Mouse (Mus musculus) left cerebral cortex, postnatal 25 days (tissue): ENCODE measurements around the gene Stum. TPM values are rescaled to one million over a fixed set of nuclear protein-coding genes. Genes with fewer than 3 reads are reported as not detected.
A peak's percentile ranks its signal among the peaks of the same experiment; 100 is the strongest.

Experiments used
- DNase-seq, 2 experiments: peaks; one replicate each; pipeline ENCODE4 v3.0.0; 2022; ENCODE audit warnings: low spot score in 2 of 2, mixed read lengths in 1 of 2
- intact Hi-C: fragments of 180-260 bp; cut with DNase I; formaldehyde crosslinking; loops from one replicate; pipeline ENCODE4 v1.15.1; 2025
- total RNA-seq, 2 experiments: library from RNA; stranded (reverse); gene quantifications; 2 replicates each; pipeline ENCODE4 v1.2.3; 2021

Gene Stum
- total RNA-seq, 2 experiments from 2014 or later = 157 to 180 TPM

DNA sequence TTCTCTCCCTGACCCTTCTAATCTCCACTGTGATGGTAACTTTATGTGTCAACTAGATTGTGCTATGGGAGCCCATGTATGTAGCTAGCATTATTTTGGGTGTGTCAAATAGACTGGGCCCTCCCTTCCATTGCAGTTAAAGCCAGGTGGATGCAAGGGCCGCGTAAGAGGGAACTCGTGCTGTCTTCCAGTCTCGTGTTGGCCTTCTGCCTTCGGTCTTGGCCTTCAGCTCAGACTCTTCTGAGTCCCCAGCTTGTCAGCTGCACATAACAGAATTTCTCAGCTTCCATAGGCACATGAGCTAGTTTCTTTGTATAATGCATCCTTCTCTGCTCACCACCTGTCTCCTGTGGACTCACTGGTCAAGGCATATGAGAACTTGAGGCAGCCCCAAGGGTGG lies 17.3 kb upstream of the Stum start:
- no peak for DNase-seq
- intact Hi-C loops = no loop called here

DNA sequence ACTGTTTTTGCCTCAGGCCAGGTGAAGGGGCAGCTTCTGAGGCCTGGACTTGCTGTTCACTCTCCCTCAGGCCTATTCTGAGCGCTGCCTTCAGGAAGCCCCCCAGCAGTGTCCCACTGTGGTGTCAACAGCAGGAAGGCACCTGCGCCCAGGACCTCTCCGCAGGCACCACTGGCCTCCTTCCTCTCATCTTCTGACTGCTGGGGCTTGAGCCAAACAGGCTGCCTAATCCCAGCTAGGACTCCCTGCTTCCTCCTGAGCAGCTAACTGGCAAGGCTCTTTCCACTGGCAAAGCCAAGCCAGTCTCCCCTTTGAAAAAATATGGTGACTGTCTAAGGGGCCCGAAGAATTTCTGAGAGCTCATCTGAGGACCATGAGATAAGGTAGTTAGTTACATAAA lies 16.9 kb upstream of the Stum start:
- no peak for DNase-seq
- intact Hi-C loops = no loop called here

DNA sequence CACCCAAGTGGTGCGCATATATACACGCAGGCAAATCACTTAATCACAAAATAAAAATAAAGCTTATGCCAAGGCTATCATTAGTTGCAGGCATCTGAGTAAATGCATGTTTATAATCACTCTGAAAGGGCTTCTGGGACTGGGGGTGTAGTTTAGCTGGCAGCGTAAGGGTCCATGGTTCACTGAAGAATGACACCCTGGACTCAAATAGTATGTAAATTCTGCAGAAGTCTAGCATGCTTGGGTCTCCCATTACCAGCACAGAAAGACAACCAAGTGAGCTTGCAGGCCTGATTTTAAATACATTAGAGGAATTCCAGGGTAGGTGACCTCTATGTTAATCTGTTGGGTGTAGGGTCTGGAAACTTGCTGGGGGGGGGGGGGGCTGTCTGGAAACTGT lies 16.5 kb upstream of the Stum start:
- DNase-seq = no peak
- intact Hi-C loops = no loop called here

DNA sequence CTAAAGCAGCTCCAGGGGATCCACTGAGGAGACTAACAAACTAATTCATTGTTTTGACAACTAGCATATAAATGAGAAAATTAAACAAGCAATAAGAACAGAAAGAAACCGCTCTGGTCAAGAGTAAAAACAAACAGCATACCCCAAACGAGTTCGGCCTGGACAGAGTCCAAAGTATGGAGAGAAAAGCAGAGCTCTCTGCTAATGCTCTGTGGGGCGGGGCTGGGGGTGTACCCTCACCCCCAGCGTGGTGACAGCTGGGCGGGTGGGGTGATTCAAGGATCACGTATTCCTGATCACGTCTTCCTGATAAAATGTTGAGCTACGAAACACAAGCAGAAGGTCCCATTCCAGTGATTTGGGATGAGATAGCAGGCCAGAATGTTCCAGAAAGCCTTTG lies 9.5 kb upstream of the Stum start:
- no peak for DNase-seq
- intact Hi-C loops = no loop called here

DNA sequence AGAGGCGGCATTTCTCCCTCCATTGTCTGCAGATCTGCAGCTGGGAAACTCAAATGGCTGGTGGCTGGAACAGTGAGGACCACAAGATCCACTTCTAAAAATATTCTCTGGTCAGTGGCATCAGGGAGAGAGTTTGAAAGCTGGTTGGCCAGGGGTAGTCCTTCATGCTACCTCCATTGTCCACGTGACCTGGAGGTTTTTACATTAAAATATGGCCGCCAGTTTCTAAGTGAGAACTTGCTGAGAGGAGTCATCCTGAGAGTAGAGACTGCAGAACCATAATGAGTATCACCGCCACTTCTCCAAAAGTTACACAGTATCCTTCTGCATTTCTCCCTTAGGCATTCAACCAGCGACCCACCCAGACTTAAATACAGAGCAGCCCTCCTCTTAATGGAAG lies 2.0 kb upstream of the Stum start:
- intact Hi-C loops = no loop called here
- no peak for DNase-seq

DNA sequence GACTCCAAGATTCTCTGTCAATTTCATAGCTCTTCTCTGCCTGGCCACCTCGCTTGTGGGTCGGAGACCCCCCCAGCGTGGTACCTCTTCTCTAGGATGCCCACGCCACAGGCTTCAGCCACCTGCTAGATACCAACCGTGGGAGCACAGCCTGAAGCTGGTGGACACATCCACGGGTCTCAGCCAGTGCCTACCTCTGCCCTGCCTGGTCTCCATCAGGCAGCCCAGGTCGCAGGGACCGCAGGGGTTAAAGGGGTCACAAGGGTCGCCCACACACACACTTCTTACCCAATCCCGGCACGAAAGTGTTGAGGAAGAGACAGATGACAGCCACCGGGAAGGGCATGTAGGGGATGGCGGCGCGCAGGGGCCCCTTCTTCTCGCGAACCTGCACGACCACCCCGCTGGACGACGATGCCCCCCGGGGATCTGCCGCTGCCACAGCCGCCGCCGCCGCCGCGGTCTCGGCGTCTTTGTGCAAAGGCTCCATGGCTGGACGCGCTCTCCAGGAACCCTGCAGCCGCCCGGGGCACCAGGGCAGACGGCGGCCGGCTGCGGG lies 385 bp downstream of the Stum start:
- peak in 1 of 2 experiments; percentile 27 for DNase-seq
- intact Hi-C loops = loop anchor here (2.0 to 5.0 kb wide), 4 partner anchors 18 to 216 kb away; partner anchors contain the start of gene Parp1

DNA sequence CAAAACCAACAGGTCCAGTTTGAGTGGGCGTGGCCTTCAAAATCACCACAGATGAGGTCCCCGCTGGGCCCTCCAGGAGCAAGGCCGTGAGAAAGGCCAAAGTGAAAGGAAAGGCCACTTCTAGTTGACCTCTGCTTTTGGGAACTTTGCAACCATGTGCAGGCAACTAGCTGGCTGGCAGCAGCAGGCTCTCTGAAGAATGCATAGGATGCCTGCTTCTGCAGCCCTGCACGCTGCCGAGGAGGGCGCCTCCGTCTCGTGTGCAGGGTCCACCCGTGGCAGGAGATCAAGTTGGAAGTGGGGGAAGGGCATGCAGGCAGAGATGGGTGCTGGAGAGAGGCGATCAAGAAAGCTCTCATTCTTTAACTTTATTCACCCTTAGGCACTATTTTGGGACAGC lies 1.3 kb downstream of the Stum start:
- peak in 1 of 2 experiments; percentile 20 for DNase-seq
- intact Hi-C loops = loop anchor here (2.0 to 5.0 kb wide), 4 partner anchors 17 to 215 kb away; partner anchors contain the start of gene Parp1

DNA sequence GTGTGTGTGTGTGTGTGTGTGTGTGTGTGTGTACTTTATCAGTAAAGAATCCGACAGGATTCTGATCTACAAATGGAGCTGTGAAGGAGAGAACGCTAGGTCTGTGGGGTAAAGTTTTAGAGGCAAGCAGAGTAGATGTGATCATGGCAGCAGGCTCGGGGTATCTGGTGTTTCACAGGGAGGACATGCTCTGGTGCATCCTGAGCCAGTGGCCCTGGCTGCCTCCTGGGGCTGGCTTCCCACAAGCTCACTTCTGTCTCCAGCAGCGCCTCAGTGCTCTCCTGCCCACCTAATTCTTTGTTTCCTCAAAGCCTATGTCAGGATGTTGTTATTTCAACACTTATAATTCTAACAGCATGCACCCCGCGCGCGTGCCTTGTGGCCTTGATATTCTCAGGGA lies 2.0 kb downstream of the Stum start:
- intact Hi-C loops = loop anchor here (5.0 kb wide), 2 partner anchors 86 to 214 kb away; partner anchors contain the start of gene Parp1
- DNase-seq = no peak

DNA sequence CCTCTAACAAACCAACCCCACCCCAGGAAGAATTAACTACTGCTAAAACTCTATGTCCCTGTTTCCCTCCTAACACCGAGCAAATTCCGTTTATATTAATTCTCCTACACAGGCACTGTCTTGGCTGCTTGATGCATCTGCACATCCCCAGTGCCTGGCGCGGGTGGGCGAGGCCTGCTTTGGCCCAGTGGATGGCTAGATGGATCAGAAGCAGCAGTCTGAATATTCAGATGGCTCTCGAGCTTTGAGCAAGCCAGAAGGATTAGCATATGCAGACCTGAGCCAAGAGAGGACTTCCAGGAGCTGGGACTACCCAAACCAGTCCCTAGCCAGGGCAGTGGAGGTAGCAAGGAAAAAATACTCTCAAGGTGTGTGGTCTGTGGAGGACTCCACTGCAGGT lies 3.0 kb downstream of the Stum start:
- DNase-seq = peak; percentile 27 to 55
- intact Hi-C loops = loop anchor here (1.0 to 5.0 kb wide), 4 partner anchors 46 to 213 kb away; partner anchors contain the start of gene Parp1

DNA sequence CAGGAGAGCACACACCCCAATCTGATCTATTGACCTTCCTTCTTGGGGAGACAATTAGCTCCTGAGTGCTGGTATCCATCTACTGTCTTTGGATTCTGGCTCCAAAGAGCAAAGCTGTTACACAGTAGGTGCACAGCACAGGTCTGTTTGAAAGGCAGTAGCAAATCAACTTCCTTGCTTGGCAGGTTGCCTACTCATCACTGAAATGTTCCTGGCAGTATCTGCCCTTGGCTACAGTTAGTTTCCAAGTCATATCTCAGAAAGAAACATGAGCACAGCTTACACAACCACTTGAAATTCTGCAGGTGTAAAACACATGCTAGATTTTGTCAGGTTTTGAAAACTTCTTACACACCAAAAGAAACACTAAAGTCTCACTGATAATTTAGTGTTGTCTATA lies 9.7 kb downstream of the Stum start:
- no peak for DNase-seq
- intact Hi-C loops = no loop called here

DNA sequence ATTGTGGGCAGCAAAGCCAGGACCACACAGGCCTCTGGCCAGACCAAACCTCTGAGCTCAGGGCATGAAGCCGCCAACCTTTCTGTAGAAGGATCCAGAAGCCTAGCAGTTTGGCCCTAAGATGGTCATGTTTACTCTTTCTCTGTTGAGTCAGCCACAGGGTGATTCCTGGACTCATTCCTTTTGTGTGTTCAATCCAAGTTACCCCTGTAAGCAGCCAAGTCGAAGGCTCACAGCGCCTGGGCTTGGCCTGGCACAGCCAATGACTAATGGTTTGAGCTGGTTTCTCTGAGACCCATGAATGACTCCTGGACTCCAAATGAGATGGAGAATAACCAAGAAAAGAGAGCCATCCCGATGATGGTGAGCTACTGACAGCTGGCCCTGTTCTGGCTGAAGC lies 15.3 kb downstream of the Stum start:
- intact Hi-C loops = no loop called here

DNA sequence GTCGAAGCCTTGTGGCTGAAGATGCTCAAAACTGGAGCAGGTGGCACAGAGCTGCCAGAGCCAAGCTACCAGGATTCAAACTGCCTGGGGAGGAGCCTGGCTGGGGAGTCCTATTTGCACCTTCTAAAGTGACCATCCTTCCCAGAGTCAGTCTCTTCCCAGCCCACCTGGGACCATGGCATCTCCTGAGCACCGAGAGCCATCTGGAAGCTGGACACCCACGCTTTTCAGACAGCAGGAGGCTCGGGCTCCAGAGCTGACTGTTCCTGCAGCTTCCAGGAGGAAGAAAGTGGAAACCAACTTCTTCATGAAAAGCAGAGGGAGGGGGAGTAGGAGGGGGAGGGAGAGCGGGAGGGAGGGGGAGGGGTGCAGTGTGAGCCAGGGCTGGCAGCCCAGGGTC lies 17.7 kb downstream of the Stum start:
- intact Hi-C loops = loop anchor here (2.0 kb wide), 3 partner anchors 17 to 99 kb away; partner anchors contain the start of gene Stum
- peak in 1 of 2 experiments; percentile 88 for DNase-seq

More for the DNA sequence above, 15.3 kb downstream of the Stum start:
- DNase-seq = no peak

DNA sequence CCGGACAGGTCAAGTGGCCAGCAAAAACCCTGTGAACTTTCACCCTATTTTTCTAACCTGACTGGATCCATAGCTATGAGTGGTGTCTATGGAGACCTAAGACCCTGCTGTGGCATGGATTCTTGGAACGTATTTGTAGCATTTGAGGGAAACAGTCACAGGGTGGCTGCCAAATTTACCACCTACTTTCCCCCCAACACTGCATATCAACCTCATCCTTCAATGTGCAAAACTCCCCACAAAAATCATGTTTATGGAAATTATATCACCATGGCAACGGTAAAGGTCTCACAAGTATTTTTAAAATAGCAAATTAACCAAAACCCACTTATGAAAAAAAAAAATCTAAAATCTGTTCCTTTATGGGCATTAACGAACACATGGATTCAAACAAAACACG lies 18.9 kb downstream of the Stum start:
- intact Hi-C loops = loop anchor here (2.0 kb wide), 3 partner anchors 18 to 100 kb away; partner anchors contain the start of gene Stum
- peak in 1 of 2 experiments; percentile 73 for DNase-seq

DNA sequence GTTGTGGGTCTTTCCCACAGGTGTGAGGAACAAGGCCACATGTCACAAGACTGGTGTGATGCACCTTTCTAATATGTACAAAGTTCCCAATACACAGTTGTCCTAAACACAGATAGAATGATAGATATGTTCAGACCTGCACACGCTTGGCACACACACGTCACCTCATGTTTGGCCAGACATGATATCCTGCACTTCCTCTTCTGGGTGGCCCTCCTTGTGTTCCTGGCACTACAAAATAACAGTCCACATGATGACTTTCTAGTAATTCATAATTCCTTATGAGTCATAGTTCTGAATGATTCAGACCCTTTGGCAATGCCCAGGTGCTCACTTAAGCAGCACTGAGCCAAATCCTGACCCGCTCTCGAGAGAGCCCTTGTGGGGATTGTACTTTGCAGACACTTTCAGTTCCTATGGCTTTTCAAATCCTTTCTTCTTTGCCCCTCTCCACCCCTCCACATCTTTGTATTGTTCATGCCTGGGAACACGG lies 20.3 kb downstream of the Stum start:
- intact Hi-C loops = loop anchor here (1.0 kb wide), 1 partner anchor 87 kb away; no protein-coding TSS in a partner anchor
- DNase-seq = no peak

DNA sequence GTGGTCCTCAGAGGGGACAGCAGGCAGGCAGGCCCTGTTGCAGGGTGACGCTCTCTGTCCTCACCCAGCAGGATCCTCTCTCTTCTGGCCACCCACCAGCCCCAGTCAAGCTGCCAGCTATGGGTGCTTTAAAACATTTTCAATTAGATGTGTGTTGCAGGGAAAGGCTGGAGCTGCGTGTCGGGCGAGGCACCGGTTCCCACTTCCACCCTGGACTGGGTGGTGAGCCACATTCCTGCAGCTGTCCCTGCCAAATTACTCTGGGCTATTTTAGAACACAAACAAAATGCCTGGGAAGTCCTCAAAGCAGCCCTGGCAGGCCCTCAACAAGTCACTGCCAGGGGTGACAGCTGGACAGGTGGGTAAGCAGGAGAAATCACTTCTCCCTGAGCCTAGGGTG lies 20.9 kb downstream of the Stum start:
- intact Hi-C loops = no loop called here
- DNase-seq = peak in 1 of 2 experiments; percentile 61

DNA sequence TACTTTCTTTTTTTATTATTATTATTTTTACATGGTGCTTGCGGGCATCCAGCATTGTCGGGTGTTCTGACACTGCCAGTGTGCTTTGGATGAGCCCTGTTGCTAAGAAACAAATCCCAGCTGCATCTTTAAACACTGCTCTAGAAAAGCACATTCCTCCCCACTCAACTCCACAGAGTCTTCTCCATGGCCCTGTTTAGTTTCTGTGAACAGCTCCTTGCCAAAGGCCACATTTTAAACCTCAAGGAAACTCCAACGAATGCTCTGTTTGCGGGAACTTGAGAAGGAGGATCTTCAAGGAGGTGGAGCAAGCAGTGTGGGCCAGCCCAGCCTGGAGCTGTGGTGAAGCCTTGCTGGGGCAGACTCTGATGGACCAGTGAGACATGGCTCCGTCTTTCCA lies 22.6 kb downstream of the Stum start:
- intact Hi-C loops = no loop called here
- DNase-seq = peak in 1 of 2 experiments; percentile 37

DNA sequence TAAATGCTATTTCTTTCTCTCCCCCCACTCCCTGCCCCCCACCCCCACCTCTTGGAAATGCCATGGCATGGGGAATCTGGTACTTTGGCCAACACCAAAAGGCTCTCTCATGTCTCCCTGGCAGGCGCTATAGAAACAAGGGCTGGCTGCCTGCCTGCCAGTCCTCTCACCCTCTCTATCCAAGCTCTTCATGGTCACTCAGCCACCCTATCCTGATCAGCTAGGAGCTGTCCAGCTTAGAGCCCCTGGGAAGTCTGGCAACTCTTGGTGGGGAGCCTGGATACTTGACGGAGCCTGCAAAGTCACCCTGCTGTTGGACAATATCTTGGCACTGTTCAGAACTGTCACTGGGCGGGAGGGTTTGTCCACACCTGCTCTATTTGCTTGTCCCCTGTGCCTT lies 24.6 kb downstream of the Stum start:
- no peak for DNase-seq
- intact Hi-C loops = no loop called here

DNA sequence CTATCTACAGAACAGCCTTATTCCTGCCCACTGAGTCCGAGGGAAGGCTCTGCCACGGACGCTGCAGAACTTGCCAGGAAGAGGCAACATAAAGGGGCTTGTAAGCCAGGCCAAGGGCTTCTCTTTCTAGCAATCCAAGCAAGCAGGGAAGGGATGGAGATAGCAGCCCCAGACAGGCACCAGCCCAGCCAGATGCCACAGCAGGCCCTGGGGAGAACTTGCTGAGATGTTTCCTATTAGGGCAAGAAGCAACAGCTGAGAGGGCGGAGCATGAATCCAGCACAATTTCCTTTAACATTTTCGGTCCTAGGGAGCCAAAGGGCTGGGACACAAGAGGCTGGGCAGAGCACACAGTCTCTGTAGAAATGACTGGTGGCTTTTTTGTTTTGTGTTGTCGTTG lies 25.0 kb downstream of the Stum start:
- no peak for DNase-seq

DNA sequence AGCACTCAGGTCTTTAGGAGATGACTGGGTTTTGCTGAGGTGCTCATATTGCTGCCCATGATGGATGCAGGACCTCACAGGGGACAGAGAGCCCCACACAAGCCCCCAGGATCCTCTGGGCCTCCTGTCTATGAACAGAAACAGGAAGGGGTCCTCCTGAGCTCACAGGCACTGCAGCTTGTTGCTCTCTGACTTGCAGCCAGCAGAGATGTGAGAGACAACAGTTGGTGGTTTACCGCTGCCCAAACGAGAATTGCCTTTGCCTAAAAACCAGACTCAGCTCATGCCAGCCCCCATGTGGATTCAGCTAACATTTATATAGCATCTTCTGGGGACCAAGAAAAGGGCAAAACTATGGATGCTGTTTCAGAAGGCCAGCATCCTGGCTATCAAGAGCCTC lies 33.7 kb downstream of the Stum start:
- intact Hi-C loops = no loop called here
- no peak for DNase-seq

More for the DNA sequence above, 25.0 kb downstream of the Stum start:
- intact Hi-C loops = no loop called here

DNA sequence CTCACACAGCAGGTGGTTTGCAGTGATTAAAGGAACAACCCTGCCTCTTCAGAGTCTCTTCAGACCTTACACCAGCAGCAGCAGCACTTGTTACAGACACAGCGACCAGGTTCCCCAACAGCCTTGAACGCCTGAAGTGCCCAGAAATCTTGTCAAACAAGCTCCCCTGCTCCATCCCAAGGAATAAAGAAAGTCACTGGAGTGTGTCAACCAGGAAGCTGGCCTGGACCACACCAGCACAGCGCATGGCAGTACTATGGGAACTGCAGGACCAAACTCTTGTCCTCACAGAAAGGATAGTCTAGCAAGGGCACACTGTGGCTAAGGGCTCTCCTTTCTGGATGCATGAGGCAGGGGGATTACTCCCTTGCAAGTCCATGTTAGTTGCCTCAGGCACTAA lies 38.9 kb downstream of the Stum start:
- intact Hi-C loops = no loop called here
- no peak for DNase-seq

DNA sequence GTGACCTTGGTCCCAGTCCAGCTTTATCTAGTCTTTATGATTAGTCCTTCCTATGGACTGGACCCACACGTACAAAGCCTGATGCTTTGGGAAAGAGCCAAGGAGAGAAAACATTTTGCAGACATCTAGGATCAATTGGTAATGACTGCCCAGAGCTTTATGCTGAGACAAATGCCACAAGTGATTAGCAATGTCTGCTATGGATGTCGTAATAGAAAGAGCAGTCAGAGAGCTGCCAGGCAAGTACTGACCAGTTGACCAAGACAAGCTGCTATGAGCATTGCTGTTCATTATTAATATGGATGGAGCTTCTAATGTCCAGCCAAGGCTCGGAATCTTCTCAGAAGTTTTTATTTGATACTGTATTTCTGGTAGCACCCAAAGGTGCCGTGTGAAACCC lies 43.8 kb downstream of the Stum start:
- DNase-seq = no peak
- intact Hi-C loops = no loop called here
